Mouse (Mus musculus) CD8-positive naive resting alpha-beta T cell, adult 2 months (primary cell): Measurements from ENCODE around the gene Paics.

Experiments used
- DNase-seq, 2 experiments: peaks; one replicate each; pipeline ENCODE4 v3.0.0; 2022; ENCODE audit warnings: low read depth in 2 of 2, low spot score in 2 of 2

The Paics gene

GRCm38 (mm10) chr5:77004051-77004821 is 53.1 kb downstream of the Paics start, which contains the start of gene Arl9:
Gene Arl9, plus strand, starts transcription at chr5:77004055.
- no peak for DNase-seq

DNA sequence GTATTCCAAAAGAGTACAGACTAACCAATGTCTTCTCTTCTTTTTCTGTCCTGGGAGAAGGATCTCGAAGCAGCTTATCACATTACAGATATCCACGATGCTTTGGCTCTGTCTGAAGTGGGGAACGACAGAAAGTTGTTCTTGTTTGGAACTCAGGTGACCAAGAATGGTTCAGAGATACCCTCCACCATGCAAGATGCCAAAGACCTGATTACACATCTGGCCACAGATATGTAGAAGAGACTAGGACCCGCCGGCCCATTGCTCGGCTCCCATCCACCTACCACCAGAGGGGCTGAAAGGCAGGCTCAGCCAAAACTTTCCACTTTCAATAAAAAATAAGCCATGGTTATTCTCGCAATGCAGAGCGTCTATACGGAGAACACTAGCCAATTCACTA is 59.2 kb downstream of the Paics start:
- DNase-seq: no peak

GRCm38 (mm10) chr5:77011082-77011481 is 60.0 kb downstream of the Paics start:
- DNase-seq: no peak

DNA sequence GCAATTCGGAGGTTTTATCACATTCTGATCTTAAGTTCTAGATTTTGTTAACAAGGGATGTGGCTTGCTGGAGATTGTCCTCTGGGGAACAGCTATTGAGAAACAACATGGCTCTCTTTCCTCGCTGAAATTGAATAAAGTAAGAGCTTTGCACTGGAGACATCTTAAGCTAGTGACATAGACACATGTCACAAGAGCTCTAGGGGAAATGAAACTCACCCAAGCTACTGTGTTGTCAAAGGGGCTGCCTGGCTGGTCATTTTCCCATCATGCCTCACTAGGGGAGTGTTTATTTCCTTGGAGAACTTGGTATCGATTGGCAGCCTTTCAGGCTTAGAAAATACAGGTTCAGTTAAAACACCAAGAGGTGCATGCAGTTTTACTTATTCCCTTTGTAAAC is 62.1 kb downstream of the Paics start:
- DNase-seq: no peak

- peak; percentile 14 to 49 for DNase-seq
Observed at GRCm38 (mm10) chr5:77015544-77016482, 64.7 kb downstream of the Paics start, which contains the start of gene Thegl. Gene Thegl, plus strand, starts transcription at chr5:77016023.
